Mouse (Mus musculus): ENCODE results near the gene Cdh1. TPM values are rescaled to one million over a fixed set of nuclear protein-coding genes. Genes with fewer than 3 reads are reported as not detected.
"Not testable (repeated sequence)": the region's sequence is repeated elsewhere in the genome, so short reads cannot be mapped to it uniquely, and the experiment has no call there.

Cdh1 gene
- polyA plus RNA-seq, 1 experiment from 2014 or later, result 9.0 TPM

DNA sequence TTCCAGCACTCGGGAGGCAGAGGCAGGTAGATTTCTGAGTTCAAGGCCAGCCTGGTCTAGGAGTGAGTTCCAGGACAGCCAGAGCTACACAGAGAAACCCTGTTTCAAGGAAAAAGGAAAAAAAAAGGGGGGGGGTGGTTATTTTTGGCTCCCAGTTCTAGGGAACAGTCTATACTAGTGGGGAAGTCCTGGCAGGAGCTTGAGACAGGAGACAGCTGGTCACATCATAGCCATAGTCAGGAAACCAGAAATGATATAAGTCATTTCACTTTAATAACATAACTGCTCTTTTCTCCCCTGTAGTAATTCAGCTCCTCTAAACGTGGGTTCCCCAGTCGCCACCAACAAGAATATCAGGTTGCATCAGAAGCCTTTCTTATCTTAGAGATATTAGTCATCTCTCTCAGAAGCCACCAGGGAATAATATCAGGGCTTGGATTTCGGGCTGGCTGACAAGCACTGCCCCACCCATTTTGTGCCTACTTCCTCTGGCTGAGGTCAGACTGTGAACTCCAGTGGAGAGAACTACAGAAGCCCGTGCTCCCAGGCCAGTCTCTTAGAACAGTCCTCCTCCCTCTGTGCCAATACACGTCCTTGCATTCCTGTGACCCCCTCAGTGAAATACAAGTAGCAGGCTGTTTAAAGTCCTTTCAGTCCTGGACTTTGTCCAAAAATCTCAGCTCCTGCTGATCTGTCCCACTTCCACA is 26.1 kb upstream of the Cdh1 start:
- H3K27me3 ChIP-seq (ENCODE audit: insufficient read depth, poor library complexity, severe bottlenecking), result no peaks in the 10 kb centered on the region
- 49% methylated on average over 6 of the region's 6 CpGs for WGBS
- no peak for DNase-seq (ENCODE audit: low spot score)
- 0 out of 2 replicates have a peak, but pooled peaks cover 4% of the 10 kb centered on the region for H3K4me1 ChIP-seq (replicated peaks)
- H3K36me3 ChIP-seq, result no peaks in the 10 kb centered on the region
- no peak overlapping the region for H3K4me3 ChIP-seq
- no peaks in the 10 kb centered on the region for H3K9me3 ChIP-seq
- H3K27ac ChIP-seq, result no peak overlapping the region

GRCm38 (mm10) chr8:106579510-106579909 is 23.6 kb upstream of the Cdh1 start:
- no peak overlapping the region for H3K27ac ChIP-seq
- WGBS, result 65% methylated on average over 2 of the region's 2 CpGs
- H3K36me3 ChIP-seq, result no peaks in the 10 kb centered on the region
- 0 out of 2 replicates have a peak, but pooled peaks cover 4% of the 10 kb centered on the region for H3K4me1 ChIP-seq (replicated peaks)
- DNase-seq (ENCODE audit: low spot score), result no peak
- H3K9me3 ChIP-seq, result no peaks in the 10 kb centered on the region
- H3K27me3 ChIP-seq (ENCODE audit: insufficient read depth, poor library complexity, severe bottlenecking), result no peaks in the 10 kb centered on the region
- H3K4me3 ChIP-seq, result no peak overlapping the region

DNA sequence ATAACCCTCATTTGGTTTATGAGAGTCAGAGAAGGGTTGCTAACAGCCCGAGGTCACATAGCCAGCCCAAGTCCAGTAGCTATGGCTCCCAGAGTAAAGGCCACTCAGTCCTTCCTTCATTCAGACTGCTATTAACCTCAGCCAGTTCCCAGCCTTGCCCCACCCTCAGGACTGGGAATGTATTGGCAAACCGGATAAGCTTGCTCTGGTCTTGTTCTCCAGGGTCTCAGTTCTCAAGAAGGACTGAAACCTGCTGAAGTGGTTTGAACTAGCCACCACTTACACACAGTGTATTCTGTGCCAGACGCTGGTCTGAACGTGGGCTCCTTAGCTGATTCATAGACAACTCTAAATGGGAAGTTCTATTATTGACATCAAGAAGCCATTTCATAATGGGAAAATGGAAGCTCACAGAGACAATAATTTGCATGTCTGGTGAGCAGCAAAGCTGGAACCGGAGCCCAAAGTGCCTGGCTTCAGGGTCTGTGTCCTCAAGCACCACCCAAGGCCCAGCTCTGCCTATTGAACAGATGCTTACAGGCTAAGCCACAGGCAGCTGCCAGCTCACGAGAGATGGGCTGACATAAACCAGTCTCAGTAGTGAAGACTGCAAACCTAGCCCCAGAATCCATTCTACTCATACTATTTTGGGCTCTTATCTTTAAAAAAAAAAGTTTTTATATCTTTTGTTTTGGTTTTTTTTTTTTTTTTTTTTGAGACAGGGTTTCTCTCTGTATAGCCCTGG is 21.6 kb upstream of the Cdh1 start:
- WGBS, result 76% methylated on average over 6 of the region's 6 CpGs
- Histone ChIP-seq H3K27ac (no peak overlapping the region), H3K4me1 (replicated peaks) (peaks cover 4% of the 10 kb centered on the region; the same call in 1 of the 2 replicates), H3K9me3 (no peaks in the 10 kb centered on the region), H3K4me3 (no peak overlapping the region), H3K36me3 (no peaks in the 10 kb centered on the region), H3K27me3 (ENCODE audit: insufficient read depth, poor library complexity, severe bottlenecking) (no peaks in the 10 kb centered on the region)
- DNase-seq (ENCODE audit: low spot score), result no peak

- no peak overlapping the region for H3K4me3 ChIP-seq
- H3K27me3 ChIP-seq (ENCODE audit: insufficient read depth, poor library complexity, severe bottlenecking), result no peaks in the 10 kb centered on the region
- no peaks in the 10 kb centered on the region for H3K9me3 ChIP-seq
- no peaks in the 10 kb centered on the region for H3K36me3 ChIP-seq
- DNase-seq (ENCODE audit: low spot score), result no peak
- no peaks in the 10 kb centered on the region; the same call in 1 of the 2 replicates for H3K4me1 ChIP-seq (replicated peaks)
- H3K27ac ChIP-seq, result no peak overlapping the region
- WGBS, result 77% methylated on average over 11 of the region's 11 CpGs
Measured at GRCm38 (mm10) chr8:106584942-106585670, 18.0 kb upstream of the Cdh1 start.

DNA sequence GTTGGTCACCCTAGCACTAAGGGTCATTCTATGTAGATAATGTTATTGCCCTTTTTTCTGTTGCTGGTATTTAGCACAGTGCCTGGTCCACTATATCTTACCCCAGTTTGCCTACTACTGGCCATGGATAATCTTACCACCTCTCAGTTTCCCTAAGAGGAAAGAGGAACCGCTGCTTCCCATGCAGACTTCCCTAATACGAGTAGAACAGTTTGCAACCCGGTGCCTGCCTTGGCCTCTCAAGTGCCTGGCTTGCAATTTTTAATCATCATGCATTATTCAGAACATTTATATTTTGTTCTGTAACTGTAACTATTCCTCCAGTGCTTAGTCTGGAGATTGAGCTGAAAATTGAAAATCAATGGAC is 17.5 kb upstream of the Cdh1 start:
- H3K4me3 ChIP-seq, result no peak overlapping the region
- no peaks in the 10 kb centered on the region; the same call in 1 of the 2 replicates for H3K4me1 ChIP-seq (replicated peaks)
- H3K36me3 ChIP-seq, result no peaks in the 10 kb centered on the region
- no peak overlapping the region for H3K27ac ChIP-seq
- no peaks in the 10 kb centered on the region for H3K27me3 ChIP-seq (ENCODE audit: insufficient read depth, poor library complexity, severe bottlenecking)
- WGBS, result 88% methylated on average over 3 of the region's 3 CpGs
- no peak for DNase-seq (ENCODE audit: low spot score)
- no peaks in the 10 kb centered on the region for H3K9me3 ChIP-seq

DNA sequence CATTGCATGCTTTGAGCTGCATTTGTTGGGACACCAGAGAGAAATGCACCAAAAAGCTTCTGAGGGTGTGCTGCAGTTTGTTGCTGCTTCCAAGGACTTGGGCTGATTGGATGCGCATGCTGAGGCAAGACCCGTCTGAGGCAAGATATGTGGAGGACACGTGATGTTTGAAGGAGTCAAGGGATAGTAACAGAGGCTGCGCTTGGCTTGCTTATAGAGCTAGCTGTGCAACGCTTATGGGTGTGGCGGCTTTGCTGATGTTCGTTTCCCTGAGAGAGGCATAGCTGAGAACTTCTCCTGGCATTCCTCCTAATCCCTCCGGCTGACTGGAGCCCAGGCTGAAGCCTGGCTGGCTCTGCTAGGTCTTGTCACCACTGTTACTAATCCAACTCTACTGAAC is 16.3 kb upstream of the Cdh1 start:
- Histone ChIP-seq H3K4me3 (no peak overlapping the region), H3K4me1 (replicated peaks) (no peaks in the 10 kb centered on the region; the same call in 1 of the 2 replicates), H3K27me3 (ENCODE audit: insufficient read depth, poor library complexity, severe bottlenecking) (no peaks in the 10 kb centered on the region), H3K27ac (no peak overlapping the region), H3K36me3 (no peaks in the 10 kb centered on the region), H3K9me3 (no peaks in the 10 kb centered on the region)
- 90% methylated on average over 8 of the region's 8 CpGs for WGBS
- DNase-seq (ENCODE audit: low spot score), result no peak

GRCm38 (mm10) chr8:106588443-106589431 is 14.4 kb upstream of the Cdh1 start:
- H3K27me3 ChIP-seq (ENCODE audit: insufficient read depth, poor library complexity, severe bottlenecking), result no peaks in the 10 kb centered on the region
- no peak overlapping the region for H3K4me3 ChIP-seq
- WGBS, result 69% methylated on average over 3 of the region's 3 CpGs
- H3K27ac ChIP-seq, result no peak overlapping the region
- no peaks in the 10 kb centered on the region for H3K36me3 ChIP-seq
- no peaks in the 10 kb centered on the region; the same call in 1 of the 2 replicates for H3K4me1 ChIP-seq (replicated peaks)
- no peak for DNase-seq (ENCODE audit: low spot score)
- H3K9me3 ChIP-seq, result no peaks in the 10 kb centered on the region

DNA sequence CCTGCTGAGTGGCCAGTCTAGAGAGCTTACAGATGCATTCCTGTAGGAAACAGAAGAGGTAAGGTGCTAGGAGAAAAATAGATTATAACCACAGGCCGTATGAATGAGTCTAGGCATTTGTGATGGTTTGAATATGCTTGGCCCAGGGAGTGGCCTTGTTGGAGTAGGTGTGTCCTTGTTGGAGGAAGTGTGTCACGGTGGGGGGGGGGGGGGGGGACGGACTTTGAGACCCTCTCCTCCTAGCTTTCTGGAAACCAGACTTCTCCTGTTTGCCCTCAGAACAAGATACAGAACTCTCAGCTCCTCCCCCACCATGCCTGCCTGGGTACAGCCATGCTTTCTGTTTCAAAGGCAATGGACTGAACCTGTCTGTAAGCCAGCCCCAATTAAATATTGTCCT is 10.7 kb upstream of the Cdh1 start:
- H3K9me3 ChIP-seq, result no peaks in the 10 kb centered on the region
- no peak overlapping the region for H3K4me3 ChIP-seq
- no peaks in the 10 kb centered on the region for H3K36me3 ChIP-seq
- H3K27ac ChIP-seq, result no peak overlapping the region
- no peak for DNase-seq (ENCODE audit: low spot score)
- no peaks in the 10 kb centered on the region for H3K27me3 ChIP-seq (ENCODE audit: insufficient read depth, poor library complexity, severe bottlenecking)
- WGBS, result 67% methylated on average over 3 of the region's 3 CpGs
- peaks cover 6% of the 10 kb centered on the region; the same call in 1 of the 2 replicates for H3K4me1 ChIP-seq (replicated peaks)

- H3K27ac ChIP-seq; DNase-seq (ENCODE audit: low spot score); H3K9me3 ChIP-seq; H3K36me3 ChIP-seq; H3K27me3 ChIP-seq (ENCODE audit: insufficient read depth, poor library complexity, severe bottlenecking); H3K4me3 ChIP-seq: not testable (repeated sequence)
- H3K4me1 ChIP-seq (replicated peaks), result peaks cover 20% of the 10 kb centered on the region
- WGBS, result 95% methylated on average over 3 of the region's 3 CpGs
Measured at GRCm38 (mm10) chr8:106595623-106596022, 7.5 kb upstream of the Cdh1 start.

GRCm38 (mm10) chr8:106597067-106597466 is 6.1 kb upstream of the Cdh1 start:
- no peaks in the 10 kb centered on the region for H3K9me3 ChIP-seq
- WGBS, result 98% methylated on average over 5 of the region's 5 CpGs
- H3K4me1 ChIP-seq (replicated peaks), result peaks cover 25% of the 10 kb centered on the region

GRCm38 (mm10) chr8:106599265-106599979 is 3.7 kb upstream of the Cdh1 start:
- Histone ChIP-seq H3K27ac (peak overlapping the region; percentile 73), H3K4me3 (no peak overlapping the region), H3K4me1 (replicated peaks) (peaks cover 43% of the 10 kb centered on the region), H3K27me3 (ENCODE audit: insufficient read depth, poor library complexity, severe bottlenecking) (peaks cover 48% of the 10 kb centered on the region), H3K36me3 (no peaks in the 10 kb centered on the region), H3K9me3 (no peaks in the 10 kb centered on the region)
- WGBS, result 32% methylated on average over 7 of the region's 7 CpGs
- peak; percentile 30 for DNase-seq (ENCODE audit: low spot score)

More at GRCm38 (mm10) chr8:106597067-106597466, 6.1 kb upstream of the Cdh1 start:
- Histone ChIP-seq H3K4me3 (no peak overlapping the region), H3K27ac (no peak overlapping the region), H3K27me3 (ENCODE audit: insufficient read depth, poor library complexity, severe bottlenecking) (peaks cover 24% of the 10 kb centered on the region), H3K36me3 (no peaks in the 10 kb centered on the region)
- no peak for DNase-seq (ENCODE audit: low spot score)

Measured in hindbrain, embryonic 10.5 days (tissue).